Mouse (Mus musculus) stomach, embryonic 16.5 days (tissue): Measurements from ENCODE around the gene Wfdc3. TPM values are rescaled to one million over a fixed set of nuclear protein-coding genes. Genes with fewer than 3 reads are reported as not detected.
"Not testable (repeated sequence)": the region's sequence is repeated elsewhere in the genome, so short reads cannot be mapped to it uniquely, and the experiment has no call there.

ENCODE experiments used
- ATAC-seq: fragments of 200-750 bp; cut with Nextera tagmentation; 2 replicates; pipeline ENCODE4 v1.8.0; 2017; ENCODE audit warnings: moderate number of reproducible peaks, moderate TSS enrichment; ENCODE audit not compliant: insufficient read depth, low FRiP score
- H3K27ac ChIP-seq: fragments of 300-500 bp; sonication (generic); 2 replicates; pipeline ENCODE4 v1.5.1; 2014; ENCODE audit warnings: low read length
- H3K27me3 ChIP-seq: fragments of 300-500 bp; sonication (generic); 2 replicates; pipeline ENCODE4 v1.6.1; 2014; ENCODE audit warnings: low read length, control low read depth, mixed read lengths; ENCODE audit not compliant: control insufficient read depth, insufficient read depth
- H3K36me3 ChIP-seq: fragments of 300-500 bp; sonication (generic); 2 replicates; pipeline ENCODE4 v1.6.1; 2014; ENCODE audit warnings: low read length; ENCODE audit not compliant: control insufficient read depth, insufficient read depth
- H3K4me1 ChIP-seq: fragments of 300-500 bp; sonication (generic); 2 replicates; pipeline ENCODE4 v1.6.1; 2014; ENCODE audit warnings: low read length, control low read depth, mixed read lengths; ENCODE audit not compliant: control insufficient read depth, insufficient read depth
- H3K4me2 ChIP-seq: fragments of 300-500 bp; sonication (generic); 2 replicates; pipeline ENCODE4 v1.6.1; 2014; ENCODE audit warnings: low read depth, low read length, mixed read lengths
- H3K4me3 ChIP-seq: fragments of 300-500 bp; sonication (generic); replicated peaks from 2 replicates; pipeline ENCODE4 v1.5.1; 2014; ENCODE audit warnings: mild to moderate bottlenecking, low read length
- H3K9ac ChIP-seq: fragments of 300-500 bp; sonication (generic); 2 replicates; pipeline ENCODE4 v1.6.1; 2014; ENCODE audit warnings: low read length
- H3K9me3 ChIP-seq: fragments of 300-500 bp; sonication (generic); replicated peaks from 2 replicates; pipeline ENCODE4 v1.6.1; 2016; ENCODE audit warnings: low read length, control low read depth; ENCODE audit not compliant: control insufficient read depth
- WGBS: fragments of 180-500 bp; shearing (Covaris S2); extraction: QIAGEN DNeasy Blood & Tissue Kit; methylation state at CpG from one replicate; pipeline ENCODE4 v1.1.7; 2014; 5-methylcytosine and 5-hydroxymethylcytosine counted together
- polyA plus RNA-seq: library from polyadenylated mRNA; unstranded; fragments of >200 nt; fragmentation: Nextera tagmentation; extraction: Ambion mirVana; gene quantifications from 2 replicates; pipeline ENCODE4 v1.2.1, GENCODE M21; 2015

Gene Wfdc3
- polyA plus RNA-seq, 1 experiment from 2014 or later: 1.3 TPM

- Histone ChIP-seq H3K9ac (no peak overlapping the region), H3K27me3 (no peaks in the 10 kb centered on the region), H3K27ac (peak overlapping the region; percentile 51; the same call in 1 of the 2 replicates), H3K36me3 (no peaks in the 10 kb centered on the region), H3K4me2 (no peak overlapping the region), H3K4me1 (no peaks in the 10 kb centered on the region), H3K4me3 (no peak overlapping the region), H3K9me3 (no peaks in the 10 kb centered on the region)
- 78% methylated on average over 5 of the region's 5 CpGs for whole genome bisulfite sequencing
- ATAC-seq: no peak
Measured at GRCm38 (mm10) chr2:164735446-164735845, 10.3 kb downstream of the Wfdc3 start.

GRCm38 (mm10) chr2:164734839-164735238, 10.9 kb downstream of the Wfdc3 start:
- no peak overlapping the region for H3K4me3 ChIP-seq
- H3K4me1 ChIP-seq: no peaks in the 10 kb centered on the region
- H3K4me2 ChIP-seq: no peak overlapping the region
- peak overlapping the region; percentile 51; the same call in 1 of the 2 replicates for H3K27ac ChIP-seq
- no peaks in the 10 kb centered on the region for H3K27me3 ChIP-seq
- ATAC-seq: no peak; the same call in 1 of the 2 replicates
- 60% methylated on average over 5 of the region's 5 CpGs for WGBS
- no peak overlapping the region for H3K9ac ChIP-seq
- no peaks in the 10 kb centered on the region for H3K9me3 ChIP-seq
- no peaks in the 10 kb centered on the region for H3K36me3 ChIP-seq

DNA sequence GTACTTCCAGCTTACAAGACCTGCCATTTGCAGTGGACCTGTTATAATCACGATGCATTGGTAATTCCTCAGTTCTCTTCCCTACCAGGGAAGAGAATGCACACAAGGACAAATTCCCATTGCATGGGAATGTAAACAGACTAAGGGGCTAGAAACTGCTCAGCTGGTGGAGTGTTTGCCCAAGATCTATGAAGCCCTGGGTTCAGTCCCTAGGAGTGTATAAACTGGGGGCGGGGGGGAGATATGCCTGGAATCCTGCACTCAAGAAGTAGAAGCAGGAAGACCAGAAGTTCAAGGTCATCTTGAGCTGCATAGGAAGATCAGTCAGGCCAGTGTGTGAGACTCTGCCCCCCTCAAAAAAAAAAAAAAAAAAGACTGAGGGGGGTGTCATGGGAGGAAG, 12.5 kb downstream of the Wfdc3 start:
- H3K9ac ChIP-seq: no peak overlapping the region
- no peaks in the 10 kb centered on the region for H3K27me3 ChIP-seq
- no peak overlapping the region for H3K27ac ChIP-seq
- ATAC-seq: no peak
- no peaks in the 10 kb centered on the region for H3K4me1 ChIP-seq
- WGBS: 34% methylated on average over 2 of the region's 2 CpGs
- H3K4me3 ChIP-seq: no peak overlapping the region
- no peak overlapping the region for H3K4me2 ChIP-seq
- no peaks in the 10 kb centered on the region for H3K36me3 ChIP-seq
- no peaks in the 10 kb centered on the region for H3K9me3 ChIP-seq

DNA sequence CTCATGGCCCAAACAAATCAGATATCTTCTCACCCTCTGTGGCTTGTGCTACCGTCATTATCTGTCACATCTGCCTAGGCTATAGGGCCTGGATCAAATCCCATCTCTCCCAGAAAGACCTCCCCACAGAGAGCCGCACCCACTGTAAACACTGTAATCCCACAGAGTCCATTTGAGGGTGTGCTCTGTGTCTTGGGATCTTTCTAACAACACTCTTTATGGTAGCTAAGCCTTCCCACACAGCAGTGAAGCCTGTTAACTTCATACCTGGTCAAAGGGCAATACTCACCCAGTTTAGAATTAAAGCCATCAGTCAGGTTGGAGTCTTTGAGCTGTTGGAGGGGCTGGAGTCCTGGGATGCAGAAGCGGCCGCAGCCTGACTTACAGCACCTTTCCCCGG, 14.0 kb downstream of the Wfdc3 start:
- 55% methylated on average over 5 of the region's 5 CpGs for WGBS
- H3K4me2 ChIP-seq: no peak overlapping the region
- H3K9ac ChIP-seq: no peak overlapping the region
- no peaks in the 10 kb centered on the region for H3K9me3 ChIP-seq
- H3K27ac ChIP-seq: no peak overlapping the region; the same call in 1 of the 2 replicates
- H3K36me3 ChIP-seq: no peaks in the 10 kb centered on the region
- H3K27me3 ChIP-seq: no peaks in the 10 kb centered on the region
- H3K4me3 ChIP-seq: no peak overlapping the region
- no peaks in the 10 kb centered on the region for H3K4me1 ChIP-seq
- no peak; the same call in 1 of the 2 replicates for ATAC-seq

DNA sequence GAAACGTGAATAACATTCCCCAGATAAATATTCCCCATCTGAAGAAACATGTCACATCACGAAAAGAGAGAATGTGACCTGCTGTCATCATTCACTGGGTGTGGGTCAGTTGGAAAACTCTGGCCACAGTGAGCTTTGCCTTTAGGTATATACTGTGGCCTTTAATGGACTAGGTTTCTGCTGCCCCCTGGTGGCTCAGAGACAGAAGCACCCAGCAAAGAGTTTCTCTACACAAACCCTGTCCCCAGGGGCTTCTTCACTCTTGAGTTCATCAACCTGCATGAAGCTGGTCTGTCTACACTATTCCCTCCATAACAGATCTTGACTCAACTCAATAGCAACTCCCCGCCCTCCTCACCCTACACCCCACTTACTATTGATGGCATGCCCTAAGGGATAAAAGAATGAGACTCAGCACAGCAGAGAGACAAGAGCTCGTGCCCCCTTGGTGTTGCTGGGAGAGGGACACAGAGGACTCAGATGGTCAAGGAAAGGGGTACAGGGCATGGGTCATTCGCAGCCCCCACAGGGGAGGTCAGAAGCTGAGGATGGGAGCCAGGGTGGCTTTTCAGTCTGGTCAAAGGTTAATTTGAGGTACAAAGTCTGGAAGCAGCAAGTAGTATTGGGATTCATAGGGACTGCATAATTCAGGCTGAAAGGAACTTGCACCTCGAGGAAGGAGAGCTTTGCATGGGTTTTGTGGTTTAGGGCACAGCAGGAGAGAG, 19.7 kb downstream of the Wfdc3 start:
- peak; percentile 66 for ATAC-seq
- H3K4me1 ChIP-seq: no peaks in the 10 kb centered on the region
- H3K27me3 ChIP-seq: no peaks in the 10 kb centered on the region
- H3K36me3 ChIP-seq: no peaks in the 10 kb centered on the region
- no peak overlapping the region for H3K9ac ChIP-seq
- H3K27ac ChIP-seq: no peak overlapping the region
- H3K9me3 ChIP-seq: no peaks in the 10 kb centered on the region
- WGBS: 24% methylated on average over 6 of the region's 6 CpGs
- no peak overlapping the region for H3K4me3 ChIP-seq
- H3K4me2 ChIP-seq: no peak overlapping the region

GRCm38 (mm10) chr2:164723276-164723675, 22.5 kb downstream of the Wfdc3 start:
- H3K9ac ChIP-seq: no peak overlapping the region
- H3K4me3 ChIP-seq: no peak overlapping the region
- no peaks in the 10 kb centered on the region for H3K9me3 ChIP-seq
- no peaks in the 10 kb centered on the region for H3K27me3 ChIP-seq
- no peaks in the 10 kb centered on the region for H3K4me1 ChIP-seq
- H3K4me2 ChIP-seq: no peak overlapping the region
- H3K27ac ChIP-seq: no peak overlapping the region
- 70% methylated on average over 4 of the region's 4 CpGs for WGBS
- no peaks in the 10 kb centered on the region for H3K36me3 ChIP-seq
- ATAC-seq: no peak

DNA sequence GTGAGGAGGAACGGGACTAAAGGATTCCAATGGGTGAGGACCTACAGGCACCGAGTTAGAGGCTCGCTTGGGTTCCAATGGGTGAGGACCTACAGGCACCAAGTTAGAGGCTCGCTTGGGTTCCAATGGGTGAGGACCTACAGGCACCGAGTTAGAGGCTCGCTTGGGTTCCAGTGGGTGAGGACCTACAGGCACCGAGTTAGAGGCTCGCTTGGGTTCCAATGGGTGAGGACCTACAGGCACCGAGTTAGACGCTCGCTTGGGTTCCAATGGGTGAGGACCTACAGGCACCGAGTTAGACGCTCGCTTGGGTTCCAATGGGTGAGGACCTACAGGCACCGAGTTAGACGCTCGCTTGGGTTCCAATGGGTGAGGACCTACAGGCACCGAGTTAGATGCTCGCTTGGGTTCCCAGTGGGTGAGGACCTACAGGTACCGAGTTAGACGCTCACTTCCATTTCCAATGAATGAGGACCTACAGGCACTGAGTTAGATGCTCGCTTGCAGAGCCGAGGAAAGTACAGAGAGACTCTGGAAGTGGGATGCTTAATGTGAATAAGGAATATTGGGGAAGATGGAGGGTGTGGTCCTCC, 29.4 kb downstream of the Wfdc3 start:
- H3K27ac ChIP-seq, H3K9me3 ChIP-seq, H3K36me3 ChIP-seq, H3K9ac ChIP-seq, H3K4me3 ChIP-seq, H3K4me1 ChIP-seq, H3K4me2 ChIP-seq, ATAC-seq, H3K27me3 ChIP-seq: not testable (repeated sequence)
- WGBS: 91% methylated on average over 20 of the region's 23 CpGs

DNA sequence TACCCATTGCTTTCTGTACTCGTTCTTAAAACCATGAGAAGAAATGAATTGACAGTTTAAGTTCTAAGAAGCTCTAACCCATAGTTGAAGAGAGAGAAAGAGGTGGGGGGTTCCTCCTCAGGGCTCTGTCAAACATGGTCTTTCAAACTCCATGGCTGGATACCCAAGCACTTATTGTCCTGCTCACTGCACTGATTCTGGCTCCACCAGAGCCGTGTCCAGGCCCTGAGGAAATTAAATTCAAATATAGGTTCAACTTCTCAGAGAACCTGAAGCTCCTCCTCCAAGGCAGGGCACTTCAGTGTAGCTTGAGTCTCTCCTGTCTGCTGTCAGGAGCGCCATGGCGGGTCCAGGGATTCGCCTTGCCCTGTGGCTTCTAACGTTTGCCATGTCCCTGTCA, 30.7 kb downstream of the Wfdc3 start, which contains the start of gene Spint5:
Gene Spint5, plus strand, starts transcription at position 301 of the 400 bp plus-strand sequence.
- H3K4me1 ChIP-seq: no peaks in the 10 kb centered on the region
- WGBS: 77% methylated on average over 6 of the region's 6 CpGs
- H3K4me2 ChIP-seq: no peak within 1 kb of the TSS
- H3K36me3 ChIP-seq: no peaks in the 10 kb centered on the region
- ATAC-seq: no peak
- H3K4me3 ChIP-seq: no peak within 1 kb of the TSS
- H3K9me3 ChIP-seq: no peaks in the 10 kb centered on the region
- H3K27ac ChIP-seq: no peak within 1 kb of the TSS
- no peak within 1 kb of the TSS for H3K9ac ChIP-seq
- no peaks in the 10 kb centered on the region for H3K27me3 ChIP-seq

DNA sequence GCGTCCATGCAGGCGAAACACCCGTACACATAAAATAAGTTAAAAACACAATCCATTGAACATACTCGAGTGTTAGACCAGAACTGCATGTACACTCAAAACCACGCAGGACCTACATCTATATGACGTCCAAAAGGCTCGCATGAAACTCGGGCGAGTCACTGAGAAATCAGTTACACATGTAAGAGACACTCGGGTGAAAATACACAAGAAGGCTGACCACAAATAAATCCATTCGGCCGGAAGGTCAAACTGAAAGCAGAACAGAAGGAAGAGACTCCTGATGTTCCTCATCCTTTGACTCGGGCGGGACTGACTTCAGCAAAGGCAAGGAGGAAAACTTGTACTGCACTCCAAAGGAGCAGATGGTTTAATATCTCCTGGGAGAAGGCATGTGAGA, 39.7 kb downstream of the Wfdc3 start:
- no peak overlapping the region for H3K4me2 ChIP-seq
- no peak overlapping the region for H3K27ac ChIP-seq
- no peaks in the 10 kb centered on the region for H3K36me3 ChIP-seq
- no peaks in the 10 kb centered on the region for H3K9me3 ChIP-seq
- no peak overlapping the region for H3K4me3 ChIP-seq
- no peak for ATAC-seq
- no peaks in the 10 kb centered on the region for H3K27me3 ChIP-seq
- no peaks in the 10 kb centered on the region for H3K4me1 ChIP-seq
- H3K9ac ChIP-seq: no peak overlapping the region
- 88% methylated on average over 14 of the region's 14 CpGs for WGBS
